Mouse (Mus musculus) intestine, embryonic 14.5 days (tissue): ENCODE measurements around the gene Brwd1. TPM values are rescaled to one million over a fixed set of nuclear protein-coding genes. Genes with fewer than 3 reads are reported as not detected.
"Not testable (repeated sequence)": the region's sequence is repeated elsewhere in the genome, so short reads cannot be mapped to it uniquely, and the experiment has no call there.

ENCODE experiments used
- ATAC-seq: fragments of 200-750 bp; cut with Nextera tagmentation; replicated peaks from 2 replicates; pipeline ENCODE4 v1.8.0; 2017; ENCODE audit warnings: low read depth, moderate number of reproducible peaks, moderate TSS enrichment, moderate library complexity; ENCODE audit not compliant: low FRiP score, low TSS enrichment
- DNase-seq: peaks from one replicate; pipeline ENCODE4 v3.0.0-alpha.2; 2018; ENCODE audit warnings: low spot score
- H3K27ac ChIP-seq: fragments of 300-500 bp; sonication (generic); 2 replicates; pipeline ENCODE4 v1.5.1; 2014; ENCODE audit warnings: low read depth, mild to moderate bottlenecking, control low read depth
- H3K27me3 ChIP-seq: fragments of 300-500 bp; sonication (generic); replicated peaks from 2 replicates; pipeline ENCODE4 v1.6.1; 2014; ENCODE audit warnings: low read length, control low read depth; ENCODE audit not compliant: control insufficient read depth, insufficient read depth
- H3K36me3 ChIP-seq: fragments of 300-500 bp; sonication (generic); 2 replicates; pipeline ENCODE4 v1.6.1; 2014; ENCODE audit warnings: low read length, control low read depth; ENCODE audit not compliant: control insufficient read depth, insufficient read depth
- H3K4me1 ChIP-seq: fragments of 300-500 bp; sonication (generic); replicated peaks from 2 replicates; pipeline ENCODE4 v1.6.1; 2014; ENCODE audit warnings: low read length, control low read depth, mixed read lengths; ENCODE audit not compliant: control insufficient read depth, insufficient read depth
- H3K4me2 ChIP-seq: fragments of 300-500 bp; sonication (generic); 2 replicates; pipeline ENCODE4 v1.6.1; 2014; ENCODE audit warnings: low read length
- H3K4me3 ChIP-seq: fragments of 300-500 bp; sonication (generic); 2 replicates; pipeline ENCODE4 v1.5.1; 2014; ENCODE audit warnings: low read depth, low read length, control low read depth, mixed read lengths
- H3K9ac ChIP-seq: fragments of 300-500 bp; sonication (generic); 2 replicates; pipeline ENCODE4 v1.6.1; 2014; ENCODE audit warnings: mild to moderate bottlenecking, low read length
- H3K9me3 ChIP-seq: fragments of 300-500 bp; sonication (generic); 2 replicates; pipeline ENCODE4 v1.6.1; 2016; ENCODE audit warnings: low read length, control low read depth; ENCODE audit not compliant: control insufficient read depth
- whole genome bisulfite sequencing: fragments of 180-500 bp; shearing (Covaris S2); extraction: QIAGEN DNeasy Blood & Tissue Kit; methylation state at CpG from one replicate; pipeline ENCODE4 v1.1.7; 2014; 5-methylcytosine and 5-hydroxymethylcytosine counted together
- polyA plus RNA-seq: library from polyadenylated mRNA; unstranded; fragments of >200 nt; fragmentation: Nextera tagmentation; extraction: Ambion mirVana; gene quantifications from 2 replicates; pipeline ENCODE4 v1.2.1, GENCODE M21; 2014

Brwd1 gene
- polyA plus RNA-seq, 1 experiment from 2014 or later: 99.6 TPM

DNA sequence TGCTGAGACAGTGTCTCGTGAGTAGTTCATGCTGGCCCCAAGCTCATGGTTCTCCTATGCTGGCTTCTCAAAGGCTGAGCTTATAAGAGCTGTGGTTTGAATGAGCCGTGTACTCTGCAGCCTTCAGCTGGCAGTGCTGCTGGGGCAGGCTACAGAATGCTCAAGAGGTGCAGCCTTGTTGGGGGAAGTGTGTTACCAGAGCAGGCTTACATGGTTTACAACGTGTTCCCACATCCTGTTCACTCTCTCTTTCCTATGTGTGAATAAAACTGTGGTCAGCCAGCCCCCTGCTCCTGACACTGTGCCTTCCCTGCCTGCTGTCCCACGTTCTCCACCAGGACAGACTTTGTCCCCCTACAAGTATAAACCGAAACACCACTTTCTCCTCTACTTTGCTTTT lies 97.4 kb downstream of the Brwd1 start:
- Histone ChIP-seq H3K4me1 (no peaks in the 10 kb centered on the region), H3K9me3 (no peaks in the 10 kb centered on the region), H3K9ac (no peak overlapping the region), H3K36me3 (peaks cover 71% of the 10 kb centered on the region), H3K27me3 (no peaks in the 10 kb centered on the region), H3K4me2 (no peak overlapping the region), H3K27ac (no peak overlapping the region), H3K4me3 (no peak overlapping the region)
- ATAC-seq (no peak), DNase-seq (no peak)
- 82% methylated on average over 5 of the region's 5 CpGs for WGBS

DNA sequence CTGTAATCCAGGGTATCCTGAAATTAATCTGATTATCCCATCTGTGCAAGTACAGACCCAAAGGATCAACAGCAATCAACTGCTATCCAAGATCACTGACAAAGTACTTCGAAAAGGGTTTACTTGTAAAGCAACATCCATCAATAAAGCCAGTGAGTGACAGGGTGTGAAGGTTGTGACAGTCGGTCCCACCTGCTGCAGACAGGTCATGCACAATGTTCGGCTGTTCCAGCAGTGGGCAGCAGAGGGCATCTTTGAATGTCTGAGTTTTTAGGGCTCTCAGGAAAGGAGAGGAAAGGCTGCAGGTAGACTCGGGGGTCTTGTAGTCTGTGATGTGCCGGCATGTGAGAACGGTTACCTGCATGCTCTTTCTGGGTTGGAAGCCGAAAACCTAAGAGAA lies 98.7 kb downstream of the Brwd1 start:
- Histone ChIP-seq H3K36me3 (peaks cover 75% of the 10 kb centered on the region), H3K9ac (no peak overlapping the region), H3K4me3 (no peak overlapping the region), H3K9me3 (no peaks in the 10 kb centered on the region), H3K4me1 (no peaks in the 10 kb centered on the region), H3K27me3 (no peaks in the 10 kb centered on the region), H3K4me2 (no peak overlapping the region), H3K27ac (no peak overlapping the region)
- ATAC-seq: no peak
- peak; percentile 57 for DNase-seq
- 80% methylated on average over 7 of the region's 7 CpGs for WGBS

GRCm38 (mm10) chr16:95970841-95971240 lies 111.5 kb downstream of the Brwd1 start:
- Histone ChIP-seq H3K4me1 (no peaks in the 10 kb centered on the region), H3K27ac (no peak overlapping the region), H3K9me3 (no peaks in the 10 kb centered on the region), H3K4me3 (no peak overlapping the region), H3K27me3 (no peaks in the 10 kb centered on the region), H3K36me3 (no peaks in the 10 kb centered on the region), H3K4me2 (no peak overlapping the region), H3K9ac (no peak overlapping the region)
- no peak for DNase-seq
- ATAC-seq: no peak
- WGBS: 77% methylated on average over 2 of the region's 2 CpGs

DNA sequence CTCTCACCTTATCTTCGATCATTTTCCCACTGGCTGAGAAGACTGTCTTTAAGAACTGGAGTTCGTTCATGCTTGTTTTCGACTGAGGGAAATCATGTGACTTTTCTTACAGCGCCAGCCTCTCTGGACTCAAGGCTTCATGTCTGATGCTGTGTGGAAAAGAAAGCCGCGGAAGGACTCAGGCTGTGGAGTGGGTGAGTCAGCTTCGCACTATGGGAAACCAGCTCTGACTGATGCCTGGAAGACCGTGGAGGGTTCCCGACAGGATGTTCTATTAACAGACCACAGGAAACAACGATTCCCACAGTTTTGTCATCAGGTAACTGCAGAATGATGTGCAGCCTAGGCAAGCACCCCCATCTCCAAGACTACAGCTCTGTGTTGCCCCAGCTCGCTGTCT lies 114.9 kb downstream of the Brwd1 start:
- Histone ChIP-seq H3K9me3 (no peaks in the 10 kb centered on the region), H3K36me3 (no peaks in the 10 kb centered on the region), H3K4me2 (no peak overlapping the region), H3K4me3 (no peak overlapping the region), H3K4me1 (peaks cover 7% of the 10 kb centered on the region), H3K9ac (no peak overlapping the region), H3K27ac (no peak overlapping the region), H3K27me3 (no peaks in the 10 kb centered on the region)
- WGBS: 73% methylated on average over 11 of the region's 11 CpGs
- ATAC-seq (no peak), DNase-seq (no peak)

DNA sequence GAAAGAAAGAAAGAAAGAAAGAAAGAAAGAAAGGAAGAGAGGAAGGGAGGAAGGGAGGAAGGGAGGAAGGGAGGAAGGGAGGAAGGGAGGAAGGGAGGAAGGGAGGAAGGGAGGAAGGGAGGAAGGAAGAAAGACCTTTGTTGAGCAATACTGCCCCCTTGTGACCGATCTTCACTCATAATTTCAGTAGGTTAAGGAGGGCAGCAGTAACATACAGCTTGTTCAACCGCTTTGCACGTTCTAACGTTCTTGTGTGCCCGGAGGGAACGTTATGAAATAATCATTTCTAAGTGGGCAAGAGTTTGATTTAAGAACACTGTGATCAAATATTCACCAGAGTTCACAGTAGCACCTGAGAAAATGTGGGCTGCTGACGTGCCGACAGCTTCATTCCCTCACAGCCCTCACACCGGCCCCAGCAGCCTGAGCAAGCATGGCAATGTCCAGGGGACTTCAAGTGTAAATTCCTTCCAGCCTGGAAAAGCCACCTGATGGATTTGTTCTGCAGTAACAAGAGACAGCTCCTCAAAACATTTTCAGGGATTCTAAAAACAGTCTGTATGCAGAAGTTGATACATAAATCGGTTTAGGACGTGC lies 117.8 kb downstream of the Brwd1 start:
- ATAC-seq (no peak), DNase-seq (peak; percentile 68)
- Histone ChIP-seq H3K4me2 (no peak overlapping the region), H3K27ac (no peak overlapping the region), H3K4me1 (peaks cover 7% of the 10 kb centered on the region), H3K9me3 (no peaks in the 10 kb centered on the region), H3K4me3 (no peak overlapping the region), H3K36me3 (no peaks in the 10 kb centered on the region), H3K9ac (no peak overlapping the region), H3K27me3 (no peaks in the 10 kb centered on the region)
- 29% methylated on average over 11 of the region's 11 CpGs for WGBS

DNA sequence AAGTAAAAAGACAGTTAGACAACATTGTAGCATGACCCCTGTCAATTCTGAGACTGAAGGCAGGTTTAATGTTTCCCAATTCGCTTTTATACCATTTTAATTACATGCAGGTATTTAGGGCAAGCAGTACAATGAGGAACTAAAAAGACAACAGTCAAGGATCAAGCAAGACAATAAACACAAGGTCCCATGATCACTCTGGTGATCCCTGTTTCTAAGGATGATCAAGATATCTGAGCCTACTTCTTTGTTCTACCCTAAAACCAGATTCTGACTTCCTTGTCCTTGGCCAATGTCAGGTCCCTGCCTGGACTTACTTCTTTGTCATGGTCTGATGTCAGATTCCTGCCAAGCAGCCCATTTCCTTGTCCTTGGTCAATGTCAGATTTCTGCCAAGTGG lies 120.8 kb downstream of the Brwd1 start:
- not testable (repeated sequence) for H3K9ac ChIP-seq, H3K27me3 ChIP-seq, ATAC-seq, H3K4me1 ChIP-seq, DNase-seq, H3K9me3 ChIP-seq, H3K27ac ChIP-seq, H3K36me3 ChIP-seq, H3K4me2 ChIP-seq, H3K4me3 ChIP-seq
- WGBS: 78% methylated on average over 1 of the region's 1 CpGs

DNA sequence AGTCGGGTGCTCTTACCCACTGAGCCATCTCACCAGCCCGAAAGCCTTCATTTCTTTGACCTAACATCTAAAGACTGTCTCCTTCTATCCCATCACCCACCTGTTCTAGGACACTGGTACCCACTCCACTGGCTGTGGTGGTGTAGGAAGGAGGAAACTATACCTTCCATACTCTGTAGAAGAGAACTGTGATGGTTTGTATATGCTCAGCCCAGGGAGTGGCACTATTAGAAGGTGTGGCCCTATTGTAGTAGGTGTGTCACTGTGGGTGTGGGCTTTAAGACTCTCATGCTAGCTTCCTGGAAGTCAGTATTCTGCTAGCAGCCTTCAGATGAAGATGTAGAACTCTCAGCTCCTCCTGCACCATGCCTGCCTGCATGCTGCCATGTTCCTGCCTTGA lies 121.6 kb downstream of the Brwd1 start:
- not testable (repeated sequence) for H3K4me2 ChIP-seq, H3K9me3 ChIP-seq, H3K27ac ChIP-seq, H3K4me1 ChIP-seq, H3K9ac ChIP-seq, ATAC-seq, DNase-seq, H3K4me3 ChIP-seq, H3K36me3 ChIP-seq, H3K27me3 ChIP-seq
- WGBS: 98% methylated on average over 2 of the region's 2 CpGs

DNA sequence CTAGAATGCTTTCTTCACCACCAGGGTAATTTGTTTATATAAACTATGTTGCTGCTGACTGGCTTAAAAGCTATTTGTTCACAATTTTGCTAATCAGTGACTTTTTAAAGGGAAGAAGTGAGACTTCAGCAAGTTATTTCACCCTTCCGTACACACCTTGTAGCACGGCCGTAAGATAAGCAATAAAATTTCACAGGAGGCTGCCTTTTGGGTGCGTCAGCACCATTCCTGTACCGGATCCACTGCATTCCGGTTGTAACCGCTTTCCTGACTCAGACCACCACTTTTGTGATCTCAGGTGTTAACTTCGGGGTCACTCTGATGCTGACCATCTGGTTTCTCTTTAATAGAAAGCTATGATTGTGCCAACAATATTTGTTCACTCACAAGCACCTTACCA lies 124.2 kb downstream of the Brwd1 start:
- Histone ChIP-seq H3K27ac (no peak overlapping the region), H3K4me2 (no peak overlapping the region), H3K9ac (no peak overlapping the region), H3K4me1 (peaks cover 6% of the 10 kb centered on the region), H3K36me3 (no peaks in the 10 kb centered on the region), H3K27me3 (no peaks in the 10 kb centered on the region), H3K4me3 (no peak overlapping the region), H3K9me3 (no peaks in the 10 kb centered on the region)
- WGBS: 70% methylated on average over 8 of the region's 8 CpGs
- ATAC-seq: 0 out of 2 replicates have a peak, but pooled peaks have one; percentile 19
- DNase-seq: no peak

GRCm38 (mm10) chr16:95956618-95957017 lies 125.7 kb downstream of the Brwd1 start:
- no peak for ATAC-seq
- H3K4me2 ChIP-seq: no peak overlapping the region
- 0 out of 2 replicates have a peak, but pooled peaks cover 1% of the 10 kb centered on the region for H3K9me3 ChIP-seq
- no peaks in the 10 kb centered on the region for H3K27me3 ChIP-seq
- no peak overlapping the region for H3K9ac ChIP-seq
- no peak overlapping the region for H3K4me3 ChIP-seq
- no peak overlapping the region for H3K27ac ChIP-seq
- WGBS: 65% methylated on average over 5 of the region's 5 CpGs
- no peaks in the 10 kb centered on the region for H3K36me3 ChIP-seq
- H3K4me1 ChIP-seq: no peaks in the 10 kb centered on the region
- DNase-seq: no peak
